In the genomic region with DNA sequence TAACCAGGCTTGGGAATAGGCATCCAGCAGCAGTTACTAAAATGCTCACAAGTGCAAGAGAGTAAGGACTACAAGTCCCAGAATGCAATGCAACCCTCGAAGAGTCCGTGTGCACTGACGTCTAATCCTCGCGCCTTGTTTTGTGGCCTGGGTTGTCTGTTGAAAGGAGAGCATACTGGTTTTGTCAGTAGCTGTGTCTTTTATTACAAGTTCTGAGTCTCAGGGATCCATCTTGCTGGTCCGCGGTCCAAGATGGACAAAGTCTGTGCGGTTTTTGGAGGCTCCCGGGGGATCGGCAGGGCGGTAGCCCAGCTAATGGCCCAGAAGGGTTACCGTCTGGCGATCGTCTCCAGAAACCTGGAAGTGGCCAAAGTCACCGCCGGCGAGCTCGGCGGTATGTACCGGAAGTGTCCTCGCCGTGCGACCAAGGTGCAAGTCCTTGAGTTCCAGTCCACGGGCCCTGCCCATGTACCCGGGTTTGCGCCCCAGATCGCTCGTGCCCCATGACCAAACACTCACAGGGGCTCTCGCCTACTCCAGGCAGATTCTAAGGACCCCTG, we compare ENCODE assay signal across 8 mouse cellular contexts. TPM values are rescaled to one million over a fixed set of nuclear protein-coding genes. Genes with fewer than 3 reads are reported as not detected.
DNase-seq lines count a peak whose midpoint lies in the region; ATAC-seq lines count a peak whose summit lies in the region.

A gene (plus strand): TSS at position 138 of the 560 bp plus-strand sequence.

- H3K9ac ChIP-seq in hindbrain, embryonic 14.5 days, result peak within 1 kb of the TSS; percentile 93

- peak; percentile 95 for ATAC-seq in hindbrain, embryonic 14.5 days (ENCODE audit: low FRiP score)

- H3K4me3 ChIP-seq in hindbrain, embryonic 14.5 days (replicated peaks; ENCODE audit: low read length), result peak within 1 kb of the TSS; percentile 71

- H3K4me1 ChIP-seq in hindbrain, embryonic 14.5 days (replicated peaks; ENCODE audit: control insufficient read depth, insufficient read depth, low read length), result peaks cover 8% of the 10 kb centered on the region

- DNase-seq in R1 (ENCODE audit: low read depth, low spot score), result peak; percentile 96
- DNase-seq in cerebellum, postnatal 25 days, result peak; percentile 88 to 90
- DNase-seq in frontal cortex, postnatal 25 days (ENCODE audit: low spot score in 2 of 2), result peak; percentile 62 to 80
- DNase-seq in hindbrain, embryonic 14.5 days (ENCODE audit: low spot score), result peak; percentile 99
- peak; percentile 84 to 86 for DNase-seq in layer of hippocampus, postnatal 36 days
- DNase-seq in lung, postnatal 36 days, result peak; percentile 97
- peak; percentile 98 for DNase-seq in retina, postnatal 1 day
- DNase-seq in urinary bladder, adult 18-20 months (ENCODE audit: low spot score in 2 of 2), result peak; percentile 79 to 82

- peaks cover 11% of the 10 kb centered on the region; the same call in 1 of the 2 replicates for H3K36me3 ChIP-seq in hindbrain, embryonic 14.5 days (replicated peaks; ENCODE audit: control insufficient read depth, insufficient read depth)

- WGBS in hindbrain, embryonic 14.5 days, result under 1% methylated on average over 29 of the region's 29 CpGs

- no peaks in the 10 kb centered on the region for H3K27me3 ChIP-seq in hindbrain, embryonic 14.5 days (ENCODE audit: control insufficient read depth, insufficient read depth, low read length)

- H3K27ac ChIP-seq in hindbrain, embryonic 14.5 days, result peak within 1 kb of the TSS; percentile 97

- H3K9me3 ChIP-seq in hindbrain, embryonic 14.5 days (ENCODE audit: control insufficient read depth, low read length), result no peaks in the 10 kb centered on the region

- peak within 1 kb of the TSS; percentile 90 for H3K4me2 ChIP-seq in hindbrain, embryonic 14.5 days (replicated peaks)

RNA-seq across cellular contexts. Expression of the gene that starts here (rescaled TPM):
- polyA plus RNA-seq in hindbrain, embryonic 14.5 days (2014; fragmentation: Nextera tagmentation; extraction: Ambion mirVana), result 16.0 and 22.4 TPM in 2 replicates
- total RNA-seq in layer of hippocampus, postnatal 36 days (2021), result 10 to 100 TPM; 24.5 to 27.2 TPM

Comparison
In these comparisons a context has a peak if more than half of its experiments do, and no peak if none do; other contexts are left out.
1. Peak in every context shown above with its lines: DNase-seq, ATAC-seq, H3K4me3 ChIP-seq and H3K27ac ChIP-seq.